Mouse (Mus musculus): Measurements from ENCODE around the gene Park7.
A peak's percentile ranks its signal among the peaks of the same experiment; 100 is the strongest.

Park7 gene

DNA sequence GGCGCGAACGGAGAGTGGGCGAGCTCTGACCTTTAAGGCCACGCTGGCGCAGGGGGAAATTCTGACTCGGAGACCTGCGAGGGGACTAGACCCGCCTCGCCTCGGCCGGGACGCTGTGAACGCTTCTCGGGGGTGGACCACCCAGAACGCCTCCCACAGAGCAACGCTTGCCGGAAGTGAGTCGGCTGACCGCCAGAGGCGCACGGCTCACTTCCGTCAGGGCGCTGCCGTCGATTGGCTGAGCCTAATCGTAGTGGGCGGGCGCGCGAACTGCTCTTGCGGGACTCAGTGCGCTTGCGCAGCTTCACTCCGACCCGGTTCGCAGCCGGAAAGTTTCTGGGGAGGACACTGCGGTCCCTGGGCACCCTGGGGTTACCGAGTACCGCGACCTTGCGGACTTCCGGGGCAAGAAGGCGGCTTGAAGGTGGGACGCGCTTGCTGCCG lies at the start of gene Park7, which contains the start of gene Tnfrsf9:
Gene Park7, minus strand, starts transcription at position 148 of the 444 bp plus-strand sequence.
Gene Tnfrsf9, plus strand, starts transcription at position 273 of the 444 bp plus-strand sequence.
- DNase-seq (ENCODE audit: low read depth): peak; percentile 97

DNA sequence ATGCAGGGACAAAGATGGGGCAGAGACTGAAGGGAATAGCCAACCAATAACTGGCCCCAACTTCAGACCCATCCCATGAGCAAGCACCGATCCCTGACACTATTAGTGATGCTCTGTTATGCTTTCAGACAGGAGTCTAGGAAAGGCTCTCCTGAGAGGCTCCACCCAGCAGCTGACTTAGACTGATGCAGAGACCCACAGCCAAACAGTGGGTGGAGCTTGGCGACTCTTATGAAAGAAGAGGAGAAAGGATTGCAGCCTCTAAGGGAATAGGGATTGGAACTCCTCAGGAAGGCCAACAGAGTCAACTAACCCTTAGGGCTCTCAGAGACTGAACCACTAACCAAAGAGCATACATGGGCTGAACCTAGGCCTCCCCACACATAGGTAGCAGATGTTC lies 49.5 kb upstream of the Park7 start:
- DNase-seq (ENCODE audit: low read depth): no peak

- DNase-seq (ENCODE audit: low read depth): no peak
Observed at GRCm38 (mm10) chr4:150962231-150962630, 48.0 kb upstream of the Park7 start.

GRCm38 (mm10) chr4:150958536-150958935 lies 44.3 kb upstream of the Park7 start:
- no peak for DNase-seq (ENCODE audit: low read depth)

- DNase-seq (ENCODE audit: low read depth): no peak
Observed at GRCm38 (mm10) chr4:150957106-150957458, 42.8 kb upstream of the Park7 start.

DNA sequence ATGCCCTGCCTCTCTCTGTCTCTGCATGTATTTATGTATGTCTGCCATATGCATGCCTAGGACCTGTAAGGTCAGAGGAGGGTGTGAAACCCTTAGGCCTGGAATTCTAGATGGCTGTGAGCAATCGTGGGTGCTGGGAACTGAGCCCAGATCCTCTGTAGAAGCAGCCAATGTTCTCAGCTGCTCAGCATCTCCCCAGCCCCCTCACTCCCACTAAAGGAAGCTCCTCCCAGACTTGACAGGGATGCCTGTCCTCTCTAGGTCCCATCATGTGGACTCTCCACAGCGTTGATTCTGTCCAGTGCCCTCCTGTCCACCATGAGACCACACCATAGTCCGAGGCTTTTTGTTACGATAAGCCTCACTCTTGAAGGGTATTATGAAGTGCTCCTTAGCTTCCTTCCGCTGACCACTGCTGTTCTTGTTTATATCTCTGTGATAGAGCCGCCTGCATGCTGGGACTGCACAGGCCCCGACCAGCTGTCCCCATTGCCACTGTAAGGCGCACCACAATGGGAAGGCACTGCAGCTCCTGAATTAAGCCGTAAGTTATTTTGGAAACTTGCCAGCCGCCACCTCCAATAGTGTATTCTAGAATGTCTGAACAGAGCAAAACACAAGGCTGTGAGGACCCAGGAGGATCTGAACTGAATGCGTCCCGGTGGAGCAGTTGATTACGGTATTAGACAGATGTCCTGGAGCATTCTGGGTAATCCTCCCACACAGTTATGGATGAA lies 42.3 kb upstream of the Park7 start:
- no peak for DNase-seq (ENCODE audit: low read depth)

DNA sequence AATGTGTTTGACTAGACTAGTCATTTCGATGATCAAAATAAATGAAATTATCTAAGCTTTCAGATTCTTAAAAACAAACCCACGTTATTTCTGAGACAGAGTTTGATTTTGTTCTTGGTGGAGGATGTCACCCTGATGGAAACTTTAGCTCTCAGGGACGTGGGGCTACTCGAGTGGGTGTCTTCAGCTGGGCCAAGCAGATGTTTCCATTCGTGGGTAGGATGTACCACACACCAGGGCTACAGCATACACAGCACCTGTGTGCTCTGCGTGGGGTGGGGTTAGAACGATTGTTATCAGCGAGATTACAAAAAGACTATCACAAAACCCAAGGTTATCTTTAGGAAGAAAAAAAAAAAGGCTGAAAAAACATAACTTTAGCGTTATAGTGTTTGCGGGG lies 36.7 kb upstream of the Park7 start:
- DNase-seq (ENCODE audit: low read depth): peak; percentile 32

DNA sequence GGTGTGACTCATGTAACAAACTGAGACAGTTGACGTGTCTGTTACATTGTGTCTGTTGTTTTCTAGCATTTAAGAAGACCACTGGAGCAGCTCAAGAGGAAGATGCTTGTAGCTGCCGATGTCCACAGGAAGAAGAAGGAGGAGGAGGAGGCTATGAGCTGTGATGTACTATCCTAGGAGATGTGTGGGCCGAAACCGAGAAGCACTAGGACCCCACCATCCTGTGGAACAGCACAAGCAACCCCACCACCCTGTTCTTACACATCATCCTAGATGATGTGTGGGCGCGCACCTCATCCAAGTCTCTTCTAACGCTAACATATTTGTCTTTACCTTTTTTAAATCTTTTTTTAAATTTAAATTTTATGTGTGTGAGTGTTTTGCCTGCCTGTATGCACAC lies 30.5 kb upstream of the Park7 start:
- DNase-seq (ENCODE audit: low read depth): no peak

GRCm38 (mm10) chr4:150939991-150940651 lies 25.9 kb upstream of the Park7 start:
- peak; percentile 82 for DNase-seq (ENCODE audit: low read depth)

DNA sequence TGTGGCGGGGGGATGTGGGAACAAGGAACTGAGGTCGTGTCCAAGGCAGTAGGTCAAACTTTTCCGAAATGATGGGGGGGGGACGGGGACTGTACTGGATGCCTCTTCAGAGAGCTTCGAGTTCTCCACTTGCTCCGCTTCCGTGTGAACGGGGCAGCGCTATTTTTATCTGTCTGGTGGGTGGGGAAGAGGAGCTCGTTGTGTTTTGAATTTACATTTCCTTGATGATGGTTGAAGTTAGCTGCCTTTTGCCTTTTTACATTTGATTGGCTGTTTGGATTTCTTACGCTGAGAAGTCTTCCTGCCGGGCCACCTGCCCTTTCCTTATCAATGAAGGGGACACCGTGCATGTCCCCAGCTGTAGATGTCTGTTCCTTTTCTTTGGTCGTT lies 23.8 kb upstream of the Park7 start:
- peak; percentile 69 for DNase-seq (ENCODE audit: low read depth)

DNA sequence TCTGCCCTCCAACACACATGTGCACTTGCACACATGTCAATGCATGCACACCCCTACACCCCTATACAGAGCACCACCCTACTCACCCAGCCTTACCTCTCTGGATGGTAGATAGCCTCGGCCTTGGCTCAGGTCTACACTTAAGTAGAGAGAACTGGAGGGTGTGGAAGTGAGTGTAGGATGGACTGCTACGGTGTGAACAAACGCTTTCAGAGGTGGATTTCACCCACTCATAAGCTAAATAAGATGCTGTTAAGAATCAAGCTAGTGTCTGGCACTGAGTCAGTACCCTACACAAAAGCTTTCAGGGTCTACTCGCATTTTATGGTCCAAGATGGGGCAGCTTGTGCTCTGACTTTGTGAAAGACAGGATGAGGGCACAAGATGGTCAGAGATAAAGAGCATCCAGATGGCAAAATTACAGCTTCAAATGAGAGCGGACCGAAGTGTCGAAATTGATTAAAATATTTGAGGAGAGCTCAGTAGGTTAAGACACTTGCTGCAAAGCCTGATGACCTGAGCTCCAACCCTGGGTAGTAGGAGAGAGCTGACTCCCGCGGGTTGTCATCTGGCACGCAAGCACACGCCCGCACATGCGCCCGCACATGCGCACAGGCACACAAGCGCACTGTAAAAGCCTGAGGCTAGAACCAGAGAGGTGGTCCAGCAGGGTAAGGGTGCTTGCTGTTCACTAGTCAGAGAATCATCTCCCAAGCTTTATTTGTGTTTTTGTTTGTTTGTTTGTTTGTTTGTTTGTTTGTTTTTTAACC lies 23.2 kb upstream of the Park7 start:
- peak; percentile 56 for DNase-seq (ENCODE audit: low read depth)

DNA sequence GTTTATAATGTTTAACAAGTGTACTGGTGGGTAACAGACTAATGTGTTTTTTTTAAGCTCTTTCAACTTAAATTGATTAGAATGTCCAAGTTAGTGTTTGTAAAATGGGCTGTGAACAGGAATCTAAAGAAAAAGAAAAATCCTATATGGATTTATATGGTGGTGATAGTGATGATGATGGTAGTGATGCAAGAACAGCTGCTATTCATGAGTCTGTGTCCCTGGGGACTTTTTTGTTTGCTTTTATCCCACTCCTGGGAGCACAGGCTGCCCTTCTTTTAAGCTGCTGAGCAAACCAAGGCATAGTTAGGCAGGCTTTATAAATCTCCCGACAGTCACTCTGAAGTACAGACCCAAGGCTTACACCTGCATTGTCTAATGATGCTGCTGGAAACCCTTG lies 19.3 kb upstream of the Park7 start:
- no peak for DNase-seq (ENCODE audit: low read depth)

GRCm38 (mm10) chr4:150927789-150928188 lies 13.6 kb upstream of the Park7 start:
- peak; percentile 56 for DNase-seq (ENCODE audit: low read depth)

- peak; percentile 53 for DNase-seq (ENCODE audit: low read depth)
Observed at GRCm38 (mm10) chr4:150926924-150927705, 12.9 kb upstream of the Park7 start.

GRCm38 (mm10) chr4:150925923-150926322 lies 11.7 kb upstream of the Park7 start:
- peak; percentile 66 for DNase-seq (ENCODE audit: low read depth)

DNA sequence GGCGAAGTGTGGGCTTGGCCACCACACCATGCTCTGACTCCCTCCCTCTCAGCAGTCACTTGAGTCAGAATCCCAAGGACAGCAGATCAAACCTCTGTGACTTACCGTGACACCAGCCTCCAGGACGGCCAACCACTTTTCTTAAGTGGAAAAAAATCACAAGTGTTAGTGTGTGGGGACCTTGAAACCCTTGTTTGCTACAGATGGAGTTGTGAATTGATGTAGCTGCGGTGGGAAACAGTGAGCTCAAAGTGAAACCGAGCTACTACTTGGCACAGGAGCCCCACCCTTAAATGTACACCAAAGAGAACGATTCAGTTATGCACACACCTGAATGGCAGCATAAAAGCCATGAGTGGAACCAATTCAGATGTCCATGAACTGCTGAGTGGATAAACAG lies 10.7 kb upstream of the Park7 start:
- DNase-seq (ENCODE audit: low read depth): peak; percentile 66

GRCm38 (mm10) chr4:150924308-150924707 lies 10.1 kb upstream of the Park7 start:
- DNase-seq (ENCODE audit: low read depth): peak; percentile 68

- peak; percentile 65 for DNase-seq (ENCODE audit: low read depth)
Observed at GRCm38 (mm10) chr4:150921206-150921605, 7.0 kb upstream of the Park7 start.

- no peak for DNase-seq (ENCODE audit: low read depth)
Observed at GRCm38 (mm10) chr4:150917336-150918027, 3.2 kb upstream of the Park7 start.

DNA sequence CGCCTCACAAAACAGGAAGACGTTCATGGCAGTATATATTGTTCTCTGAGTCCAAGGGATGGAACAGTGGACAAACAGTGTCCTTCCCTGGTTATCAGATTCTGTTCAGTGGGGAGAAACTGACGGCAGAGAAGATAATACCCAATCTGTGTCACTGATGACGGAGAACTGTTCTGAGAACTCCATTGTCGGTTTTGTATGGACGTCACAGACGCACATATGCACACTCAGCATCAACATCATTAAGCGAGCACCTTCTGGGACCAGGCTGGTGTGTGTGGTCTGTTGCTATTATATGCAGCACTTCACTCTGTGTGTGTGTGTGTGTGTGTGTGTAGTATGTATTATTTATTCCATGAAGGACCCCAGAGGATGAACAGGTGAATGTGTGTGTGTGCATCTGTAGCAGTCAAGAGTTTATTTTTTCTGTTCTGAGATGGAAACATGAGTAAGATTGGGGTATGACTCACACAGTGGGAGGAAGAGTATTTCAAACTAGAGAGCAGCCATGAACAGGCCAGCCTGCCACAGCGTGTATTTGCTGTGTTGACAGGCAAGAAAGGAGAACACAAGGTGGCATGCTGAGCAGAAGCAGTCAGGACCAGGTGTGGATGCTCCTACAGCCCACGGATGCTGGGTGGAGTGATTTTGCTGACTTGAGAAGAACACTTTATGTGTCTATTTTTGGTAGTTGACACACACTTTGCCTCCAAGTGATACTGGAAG lies 1.1 kb upstream of the Park7 start:
- peak; percentile 65 for DNase-seq (ENCODE audit: low read depth)

DNA sequence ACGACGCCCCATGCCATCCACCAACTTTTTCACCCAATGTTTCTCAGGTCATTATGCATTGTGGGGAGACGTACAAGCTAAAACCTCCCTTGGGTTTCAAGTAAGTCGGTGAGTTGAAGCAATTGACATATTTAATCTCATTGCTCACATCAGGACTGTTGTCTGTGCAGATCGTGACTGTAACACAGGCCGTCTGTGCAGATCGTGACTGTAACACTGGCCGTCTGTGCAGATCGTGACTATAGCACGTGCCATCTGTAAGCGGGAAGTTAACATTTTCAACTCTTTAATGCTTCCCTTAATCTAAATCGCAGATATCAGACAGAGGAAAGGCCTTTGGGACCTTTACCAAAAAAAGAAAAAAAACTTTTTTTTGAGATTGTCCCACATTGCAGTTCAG lies 494 bp downstream of the Park7 start:
- no peak for DNase-seq (ENCODE audit: low read depth)
